Mouse (Mus musculus): Measurements from ENCODE around the gene Cd47. TPM values are rescaled to one million over a fixed set of nuclear protein-coding genes. Genes with fewer than 3 reads are reported as not detected.

The Cd47 gene
- total RNA-seq, 1 experiment from 2014 or later, result 220 TPM

DNA sequence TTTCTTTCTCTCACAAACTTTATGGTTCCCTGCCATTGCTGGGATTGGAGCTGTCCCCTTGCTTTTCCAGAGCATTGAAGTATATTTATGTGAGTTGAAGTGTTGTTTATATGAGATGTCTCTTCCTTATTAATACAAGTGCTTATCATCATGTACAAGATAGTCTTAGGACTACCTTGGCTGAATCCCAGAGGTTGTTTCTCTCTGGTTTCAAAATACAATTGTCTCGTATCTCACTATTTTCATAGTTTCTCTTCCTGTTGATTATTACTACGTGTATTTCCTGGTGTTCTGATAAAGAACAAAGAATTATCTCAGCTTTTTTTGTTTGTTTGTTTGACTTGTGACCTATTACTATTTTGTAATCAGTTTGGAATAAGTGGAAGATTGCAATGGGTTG is 73.6 kb downstream of the Cd47 start:
- no peak for DNase-seq

DNA sequence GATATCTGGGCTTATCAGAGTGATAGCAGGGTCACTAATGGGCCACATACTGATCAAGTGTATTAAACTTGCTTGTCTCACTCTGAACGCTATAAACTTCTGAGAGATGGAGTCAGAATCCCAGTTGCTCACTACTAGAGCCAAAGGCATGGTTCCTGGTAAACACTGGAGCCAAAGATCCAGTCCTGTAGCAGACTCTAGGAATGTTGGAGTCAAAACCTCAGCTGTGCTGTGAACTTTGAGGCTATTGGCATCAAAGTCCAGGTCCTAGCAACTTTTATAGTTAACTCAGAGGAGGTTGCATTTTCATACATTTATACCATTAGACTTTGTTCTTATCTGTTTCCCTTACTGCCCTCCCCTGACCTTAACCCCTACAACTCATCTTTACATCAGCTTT is 74.2 kb downstream of the Cd47 start:
- no peak for DNase-seq

DNA sequence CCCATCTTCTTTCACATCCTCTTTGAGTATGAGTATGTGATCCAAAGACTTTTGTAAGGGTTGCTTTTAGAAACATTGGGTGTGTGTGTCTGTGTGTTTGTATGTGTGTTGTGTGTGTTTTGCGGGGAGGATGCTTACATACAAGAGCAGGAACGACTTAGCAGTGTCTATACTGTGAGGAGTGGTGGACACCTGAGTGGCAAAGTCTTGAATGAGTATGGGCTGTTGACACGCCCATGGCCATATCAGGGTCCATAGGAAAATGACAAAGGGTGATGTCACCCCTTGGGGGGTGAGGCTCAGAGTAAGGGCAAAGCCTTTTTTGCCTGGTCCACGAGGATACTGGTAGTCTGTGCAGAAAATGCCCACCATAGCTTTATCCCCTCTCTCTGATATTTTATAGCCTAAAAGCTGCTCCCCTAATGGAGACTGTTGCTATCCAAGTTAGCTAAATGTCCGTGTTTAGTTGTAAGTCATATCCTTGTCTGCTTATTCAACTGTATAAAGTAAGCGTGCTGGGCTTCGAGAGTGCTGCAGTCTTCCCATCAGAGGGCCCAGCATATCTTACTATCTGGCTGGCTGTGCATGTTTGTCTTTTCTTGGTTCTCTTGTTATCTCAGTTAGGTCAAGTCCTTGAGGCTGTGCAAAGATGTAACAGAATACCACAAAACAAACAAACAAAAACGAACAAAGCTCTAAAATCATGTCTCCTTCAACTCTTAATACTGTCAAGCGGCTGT is 76.1 kb downstream of the Cd47 start:
- no peak for DNase-seq

DNA sequence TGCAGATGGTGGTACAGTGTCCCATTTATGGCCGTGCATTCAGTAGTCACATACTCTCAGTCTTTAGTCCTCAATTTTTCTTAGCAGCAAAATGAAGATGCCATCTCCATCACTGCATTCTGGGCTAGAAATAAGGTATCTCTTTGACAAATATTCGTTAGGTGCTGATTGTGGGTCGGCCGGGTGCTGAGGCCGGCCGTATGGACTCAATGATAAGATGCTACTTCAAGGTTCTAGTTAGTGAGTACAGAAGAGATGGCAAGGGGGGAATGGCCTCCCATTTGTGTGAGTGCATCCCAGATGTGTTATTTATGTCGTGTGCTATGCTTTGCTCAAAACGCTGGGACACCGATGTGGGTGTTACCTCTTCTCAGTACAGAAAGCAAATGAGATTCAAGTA is 76.9 kb downstream of the Cd47 start:
- no peak for DNase-seq

GRCm38 (mm10) chr16:49878051-49878450 is 77.7 kb downstream of the Cd47 start:
- DNase-seq, result no peak

DNA sequence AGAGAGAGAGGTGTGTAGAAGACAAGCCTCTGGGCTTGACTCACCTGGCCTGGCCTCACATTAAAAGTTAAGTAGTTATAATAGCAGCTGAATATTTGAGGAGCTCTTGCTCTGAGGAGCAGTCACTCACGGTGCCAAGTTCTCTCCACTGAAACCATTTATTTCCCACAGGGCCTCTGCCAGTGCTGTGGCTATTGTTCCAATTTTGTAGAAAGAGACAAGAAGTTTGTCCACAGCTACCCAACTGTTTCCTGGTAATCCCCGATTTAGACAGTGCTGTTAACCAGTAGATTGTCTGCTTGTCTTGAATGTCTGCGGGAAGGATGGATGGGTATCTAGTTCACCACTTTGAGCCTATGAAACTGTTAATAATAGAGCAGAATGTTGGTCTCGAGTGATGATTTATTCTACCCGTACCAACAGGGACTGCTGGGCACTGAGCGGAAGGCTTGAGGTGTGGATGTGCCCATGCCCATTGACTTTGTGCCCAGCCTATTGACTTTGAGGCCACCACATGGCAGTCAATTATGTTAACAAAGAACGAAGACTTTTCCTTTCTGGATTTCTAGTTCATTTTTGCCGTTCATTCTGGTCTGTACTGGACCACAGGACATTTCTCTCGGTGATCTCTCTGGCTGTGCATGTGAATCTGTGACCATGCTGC is 86.2 kb downstream of the Cd47 start:
- DNase-seq, result no peak

DNA sequence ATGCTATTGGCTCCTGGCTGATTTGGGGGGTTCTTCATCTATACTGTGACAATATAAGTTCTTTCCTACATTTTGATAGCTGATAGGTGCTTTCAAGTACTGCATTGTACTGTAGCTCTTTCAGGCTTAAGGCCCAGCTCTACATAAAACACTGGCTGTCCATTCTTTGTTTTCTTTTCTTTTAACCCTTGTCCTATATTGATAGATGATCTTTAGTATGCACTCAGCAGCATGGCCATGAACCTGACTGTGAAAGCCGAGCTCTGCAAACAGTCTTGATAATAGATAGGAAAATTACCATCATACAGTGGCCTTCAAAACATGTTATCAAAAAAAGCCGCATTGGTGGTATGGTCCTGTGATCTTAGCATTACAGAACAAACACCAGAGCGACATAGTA is 87.0 kb downstream of the Cd47 start:
- DNase-seq, result no peak

GRCm38 (mm10) chr16:49887811-49888564 is 87.7 kb downstream of the Cd47 start:
- DNase-seq, result peak; percentile 19

GRCm38 (mm10) chr16:49889031-49889655 is 88.8 kb downstream of the Cd47 start:
- no peak for DNase-seq

GRCm38 (mm10) chr16:49892252-49892651 is 91.9 kb downstream of the Cd47 start:
- no peak for DNase-seq

- DNase-seq, result no peak
Measured at GRCm38 (mm10) chr16:49892945-49893344, 92.6 kb downstream of the Cd47 start.

- DNase-seq, result no peak
Measured at GRCm38 (mm10) chr16:49894624-49895023, 94.3 kb downstream of the Cd47 start.

- DNase-seq, result peak; percentile 6
Measured at GRCm38 (mm10) chr16:49896132-49896531, 95.8 kb downstream of the Cd47 start.

- no peak for DNase-seq
Measured at GRCm38 (mm10) chr16:49901395-49901794, 101.1 kb downstream of the Cd47 start.

DNA sequence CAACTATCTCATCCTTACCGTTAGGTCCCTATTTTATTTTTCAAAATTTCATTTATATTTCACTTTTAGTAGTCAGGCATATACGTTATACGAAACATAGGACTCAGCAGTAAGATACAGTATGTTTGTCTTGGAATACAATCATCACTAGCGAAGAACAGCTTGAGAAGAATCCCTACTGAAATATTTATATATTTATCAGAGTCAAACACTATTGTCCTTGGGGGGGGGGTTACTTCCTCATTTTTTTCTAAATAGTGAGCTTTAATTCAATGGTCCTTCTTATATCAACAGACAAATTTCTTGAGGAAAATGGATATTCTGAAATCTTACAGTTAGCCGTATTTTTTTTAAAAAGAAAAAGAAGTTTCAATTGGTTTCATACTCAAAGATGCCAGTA is 101.8 kb downstream of the Cd47 start:
- DNase-seq, result no peak

GRCm38 (mm10) chr16:49904248-49904930 is 104.1 kb downstream of the Cd47 start:
- DNase-seq, result no peak

DNA sequence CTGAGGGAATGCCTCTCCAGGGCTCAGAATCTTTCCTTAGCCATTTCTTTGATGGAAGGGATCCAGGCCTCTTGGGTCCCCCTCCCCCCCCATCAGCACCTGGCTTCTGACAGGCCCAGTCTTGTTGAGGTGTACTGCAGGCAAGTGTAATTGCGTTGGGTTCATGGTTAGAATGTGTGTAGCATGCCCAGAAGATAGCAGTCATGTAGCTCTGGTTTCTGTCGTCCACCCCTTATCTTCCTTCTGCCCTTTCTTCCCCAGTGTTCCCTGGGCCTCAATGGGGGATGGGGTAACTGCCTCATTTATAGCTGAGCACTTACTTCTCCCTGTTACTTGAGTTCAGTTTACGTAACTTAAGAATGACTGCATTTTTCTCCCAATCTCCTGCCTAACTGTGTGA is 104.7 kb downstream of the Cd47 start:
- no peak for DNase-seq

- no peak for DNase-seq
Measured at GRCm38 (mm10) chr16:49905601-49906001, 105.3 kb downstream of the Cd47 start.

GRCm38 (mm10) chr16:49906066-49906465 is 105.7 kb downstream of the Cd47 start:
- DNase-seq, result no peak

GRCm38 (mm10) chr16:49906940-49907339 is 106.6 kb downstream of the Cd47 start:
- DNase-seq, result no peak

GRCm38 (mm10) chr16:49907356-49907755 is 107.0 kb downstream of the Cd47 start:
- no peak for DNase-seq

DNA sequence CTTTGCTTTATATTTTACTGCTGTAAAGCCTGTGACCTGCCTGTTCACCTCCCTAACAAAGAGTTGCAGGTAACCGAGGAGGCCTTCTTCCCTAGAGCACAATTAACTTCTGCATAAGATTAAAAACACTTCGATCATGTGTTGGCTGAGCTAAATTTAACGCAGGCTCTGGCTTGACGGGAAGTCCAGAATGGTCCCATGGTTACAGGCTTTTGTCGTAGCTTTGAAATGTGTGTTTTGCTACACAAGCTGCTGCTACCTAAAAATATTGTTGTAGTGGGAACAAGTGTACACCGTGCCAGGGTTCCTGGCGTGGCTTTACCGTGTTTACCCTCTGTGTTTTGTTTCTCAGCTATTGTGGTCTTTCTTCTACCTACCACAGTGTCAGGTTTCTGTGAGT is 109.2 kb downstream of the Cd47 start:
- DNase-seq, result no peak
